Comparison of ENCODE assay signal across 8 mouse cellular contexts in genomic region chr5:117313909-117314308, GRCm38 (mm10). TPM values are rescaled to one million over a fixed set of nuclear protein-coding genes. Genes with fewer than 3 reads are reported as not detected.
DNase-seq lines count a peak whose midpoint lies in the region; ATAC-seq and TF ChIP-seq lines count a peak whose summit lies in the region.

No protein-coding gene starts in this region.

- peak overlapping the region; percentile 33; the same call in 1 of the 2 replicates for H3K4me2 ChIP-seq in forebrain, embryonic 11.5 days (ENCODE audit: low read depth, low read length, severe bottlenecking)
- H3K4me2 ChIP-seq in forebrain, embryonic 14.5 days (ENCODE audit: low read length) = no peak overlapping the region; the same call in 1 of the 2 replicates
- 0 out of 2 replicates have a peak overlapping the region, but pooled peaks have one; percentile 13 for H3K4me2 ChIP-seq in neural tube, embryonic 11.5 days (ENCODE audit: low read depth)
- H3K4me2 ChIP-seq in liver, embryonic 12.5 days = peak overlapping the region; percentile 55
- peak overlapping the region; percentile 66 for H3K4me2 ChIP-seq in stomach, embryonic 16.5 days (ENCODE audit: low read depth, low read length)

- no peak overlapping the region for H3K27ac ChIP-seq in forebrain, embryonic 11.5 days (ENCODE audit: low read depth, low read length)
- no peak overlapping the region for H3K27ac ChIP-seq in forebrain, embryonic 14.5 days (ENCODE audit: low read depth, low read length)
- H3K27ac ChIP-seq in neural tube, embryonic 11.5 days (ENCODE audit: low read depth, low read length) = no peak overlapping the region
- no peak overlapping the region for H3K27ac ChIP-seq in liver, embryonic 12.5 days
- peak overlapping the region; percentile 94 for H3K27ac ChIP-seq in stomach, embryonic 16.5 days (ENCODE audit: low read length)
- no peak overlapping the region for H3K27ac ChIP-seq in layer of hippocampus, adult 2 months

- no peak overlapping the region for H3K4me3 ChIP-seq in forebrain, embryonic 11.5 days (ENCODE audit: low read depth, low read length)
- no peak overlapping the region for H3K4me3 ChIP-seq in forebrain, embryonic 14.5 days (ENCODE audit: low read depth, low read length)
- no peak overlapping the region for H3K4me3 ChIP-seq in neural tube, embryonic 11.5 days (ENCODE audit: low read depth, low read length)
- H3K4me3 ChIP-seq in liver, embryonic 12.5 days = peak overlapping the region; percentile 30
- H3K4me3 ChIP-seq in stomach, embryonic 16.5 days (replicated peaks; ENCODE audit: low read length) = peak overlapping the region; percentile 43
- H3K4me3 ChIP-seq in layer of hippocampus, adult 2 months = no peak overlapping the region

- DNase-seq in forebrain, embryonic 11.5 days (ENCODE audit: low spot score) = no peak
- no peak for DNase-seq in forebrain, embryonic 14.5 days (ENCODE audit: low spot score)
- no peak for DNase-seq in neural tube, embryonic 11.5 days (ENCODE audit: low spot score)
- DNase-seq in neural tube, embryonic 10.5 days (ENCODE audit: extremely low spot score, low spot score) = no peak
- no peak for DNase-seq in layer of hippocampus, adult 2 months (ENCODE audit: low spot score in 2 of 2)
- DNase-seq in ovary, postnatal 10 days (ENCODE audit: low spot score) = no peak

- no peak for TF ChIP-seq CTCF in layer of hippocampus, adult 2 months (conservative IDR thresholded peaks at IDR 0.05)

- 44% methylated on average over 10 of the region's 10 CpGs for WGBS in forebrain, embryonic 11.5 days
- WGBS in forebrain, embryonic 14.5 days = 46% methylated on average over 10 of the region's 10 CpGs
- 52% methylated on average over 10 of the region's 10 CpGs for WGBS in neural tube, embryonic 11.5 days
- 29% methylated on average over 10 of the region's 10 CpGs for WGBS in liver, embryonic 12.5 days (ENCODE audit: insufficient replicate concordance)
- 27% methylated on average over 10 of the region's 10 CpGs for WGBS in stomach, embryonic 16.5 days

- no peaks in the 10 kb centered on the region for H3K9me3 ChIP-seq in forebrain, embryonic 11.5 days (ENCODE audit: control insufficient read depth, low read length)
- H3K9me3 ChIP-seq in forebrain, embryonic 14.5 days (replicated peaks; ENCODE audit: control insufficient read depth, low read length) = no peaks in the 10 kb centered on the region
- H3K9me3 ChIP-seq in neural tube, embryonic 11.5 days (ENCODE audit: control insufficient read depth, low read length) = no peaks in the 10 kb centered on the region
- no peaks in the 10 kb centered on the region for H3K9me3 ChIP-seq in liver, embryonic 12.5 days (replicated peaks)
- H3K9me3 ChIP-seq in stomach, embryonic 16.5 days (replicated peaks; ENCODE audit: control insufficient read depth, low read length) = no peaks in the 10 kb centered on the region

- H3K27me3 ChIP-seq in forebrain, embryonic 11.5 days (ENCODE audit: control insufficient read depth, insufficient read depth, low read length) = peaks cover 3% of the 10 kb centered on the region; the same call in 1 of the 2 replicates
- H3K27me3 ChIP-seq in forebrain, embryonic 14.5 days (replicated peaks; ENCODE audit: control insufficient read depth, insufficient read depth, low read length) = no peaks in the 10 kb centered on the region
- 0 out of 2 replicates have a peak, but pooled peaks cover 6% of the 10 kb centered on the region for H3K27me3 ChIP-seq in neural tube, embryonic 11.5 days (ENCODE audit: control insufficient read depth, insufficient read depth, low read length)
- H3K27me3 ChIP-seq in liver, embryonic 12.5 days (replicated peaks) = peaks cover 52% of the 10 kb centered on the region
- no peaks in the 10 kb centered on the region for H3K27me3 ChIP-seq in stomach, embryonic 16.5 days (ENCODE audit: control insufficient read depth, insufficient read depth, low read length)

- no peak overlapping the region for H3K9ac ChIP-seq in forebrain, embryonic 11.5 days (ENCODE audit: low read length)
- no peak overlapping the region for H3K9ac ChIP-seq in forebrain, embryonic 14.5 days (ENCODE audit: low read length)
- H3K9ac ChIP-seq in neural tube, embryonic 11.5 days (ENCODE audit: low read length) = no peak overlapping the region
- no peak overlapping the region for H3K9ac ChIP-seq in liver, embryonic 12.5 days
- H3K9ac ChIP-seq in stomach, embryonic 16.5 days (ENCODE audit: low read length) = peak overlapping the region; percentile 67

- no peaks in the 10 kb centered on the region for H3K36me3 ChIP-seq in forebrain, embryonic 11.5 days (ENCODE audit: control insufficient read depth, insufficient read depth, low read length)
- H3K36me3 ChIP-seq in forebrain, embryonic 14.5 days (ENCODE audit: control insufficient read depth, insufficient read depth, low read length) = no peaks in the 10 kb centered on the region
- H3K36me3 ChIP-seq in neural tube, embryonic 11.5 days (ENCODE audit: control insufficient read depth, insufficient read depth, low read length) = no peaks in the 10 kb centered on the region
- no peaks in the 10 kb centered on the region for H3K36me3 ChIP-seq in liver, embryonic 12.5 days
- no peaks in the 10 kb centered on the region for H3K36me3 ChIP-seq in stomach, embryonic 16.5 days (ENCODE audit: control insufficient read depth, insufficient read depth, low read length)

- ATAC-seq in forebrain, embryonic 11.5 days (replicated peaks; ENCODE audit: low FRiP score) = no peak
- no peak for ATAC-seq in forebrain, embryonic 14.5 days
- ATAC-seq in neural tube, embryonic 11.5 days (ENCODE audit: insufficient read depth, low FRiP score, low TSS enrichment) = no peak
- ATAC-seq in liver, embryonic 12.5 days = no peak
- ATAC-seq in stomach, embryonic 16.5 days (ENCODE audit: insufficient read depth, low FRiP score) = no peak

- H3K4me1 ChIP-seq in forebrain, embryonic 11.5 days (replicated peaks; ENCODE audit: control insufficient read depth, insufficient read depth, low read length) = 0 out of 2 replicates have a peak, but pooled peaks cover 6% of the 10 kb centered on the region
- peaks cover 5% of the 10 kb centered on the region; the same call in 1 of the 2 replicates for H3K4me1 ChIP-seq in forebrain, embryonic 14.5 days (ENCODE audit: control insufficient read depth, insufficient read depth, low read length)
- H3K4me1 ChIP-seq in neural tube, embryonic 11.5 days (ENCODE audit: control insufficient read depth, insufficient read depth, low read length) = no peaks in the 10 kb centered on the region
- H3K4me1 ChIP-seq in liver, embryonic 12.5 days = peaks cover 26% of the 10 kb centered on the region
- H3K4me1 ChIP-seq in stomach, embryonic 16.5 days (ENCODE audit: control insufficient read depth, insufficient read depth, low read length) = peaks cover 24% of the 10 kb centered on the region

RNA-seq across cellular contexts. Expression of gene Vsig10, which starts 5.0 kb away (rescaled TPM):
- 2.3 and 2.5 TPM in 2 replicates for polyA plus RNA-seq in forebrain, embryonic 11.5 days (2014; fragmentation: Nextera tagmentation; extraction: Ambion mirVana)
- 0.69 and 1.1 TPM in 2 replicates for polyA plus RNA-seq in forebrain, embryonic 14.5 days (2014; fragmentation: Nextera tagmentation; extraction: Ambion mirVana)
- polyA plus RNA-seq in neural tube, embryonic 11.5 days (2014; fragmentation: Nextera tagmentation; extraction: Ambion mirVana) = 1.4 and 2.0 TPM in 2 replicates
- 2.1 and 2.4 TPM in 2 replicates for polyA plus RNA-seq in liver, embryonic 12.5 days (2016; fragmentation: Nextera tagmentation; extraction: Ambion mirVana)
- 20.7 and 22.5 TPM in 2 replicates for polyA plus RNA-seq in stomach, embryonic 16.5 days (2015; fragmentation: Nextera tagmentation; extraction: Ambion mirVana)
- total RNA-seq in layer of hippocampus, adult 2 months (2021) = 1 to 10 TPM; 1.5 to 2.1 TPM

RNA-seq across cellular contexts. Expression of gene Pebp1, which starts 26.5 kb away (rescaled TPM):
- polyA plus RNA-seq in forebrain, embryonic 11.5 days (2014; fragmentation: Nextera tagmentation; extraction: Ambion mirVana) = 881 and 979 TPM in 2 replicates
- polyA plus RNA-seq in forebrain, embryonic 14.5 days (2014; fragmentation: Nextera tagmentation; extraction: Ambion mirVana) = 1,292 and 1,314 TPM in 2 replicates
- 915 and 934 TPM in 2 replicates for polyA plus RNA-seq in neural tube, embryonic 11.5 days (2014; fragmentation: Nextera tagmentation; extraction: Ambion mirVana)
- polyA plus RNA-seq in liver, embryonic 12.5 days (2016; fragmentation: Nextera tagmentation; extraction: Ambion mirVana) = 311 and 318 TPM in 2 replicates
- polyA plus RNA-seq in stomach, embryonic 16.5 days (2015; fragmentation: Nextera tagmentation; extraction: Ambion mirVana) = 666 and 677 TPM in 2 replicates
- total RNA-seq in layer of hippocampus, adult 2 months (2021) = 100 to 1,000 TPM; 696 to 743 TPM

RNA-seq across cellular contexts. Expression of gene Wsb2, which starts 43.2 kb away (rescaled TPM):
- polyA plus RNA-seq in forebrain, embryonic 11.5 days (2014; fragmentation: Nextera tagmentation; extraction: Ambion mirVana) = 75.4 and 86.0 TPM in 2 replicates
- 115 and 180 TPM in 2 replicates for polyA plus RNA-seq in forebrain, embryonic 14.5 days (2014; fragmentation: Nextera tagmentation; extraction: Ambion mirVana)
- 92.2 and 99.2 TPM in 2 replicates for polyA plus RNA-seq in neural tube, embryonic 11.5 days (2014; fragmentation: Nextera tagmentation; extraction: Ambion mirVana)
- polyA plus RNA-seq in liver, embryonic 12.5 days (2016; fragmentation: Nextera tagmentation; extraction: Ambion mirVana) = 27.4 and 27.6 TPM in 2 replicates
- 34.1 and 35.0 TPM in 2 replicates for polyA plus RNA-seq in stomach, embryonic 16.5 days (2015; fragmentation: Nextera tagmentation; extraction: Ambion mirVana)
- 100 to 1,000 TPM; 262 to 264 TPM for total RNA-seq in layer of hippocampus, adult 2 months (2021)

Comparison
In these comparisons a context has a peak if more than half of its experiments do, and no peak if none do; other contexts are left out.
1. H3K4me3 ChIP-seq: peak in liver, embryonic 12.5 days (single experiment) and stomach, embryonic 16.5 days (single experiment); none in forebrain, embryonic 11.5 days (single experiment), forebrain, embryonic 14.5 days (single experiment), neural tube, embryonic 11.5 days (single experiment) and layer of hippocampus, adult 2 months (single experiment).